Mouse (Mus musculus): Measurements from ENCODE around the gene Olfr49. TPM values are rescaled to one million over a fixed set of nuclear protein-coding genes. Genes with fewer than 3 reads are reported as not detected.

The Olfr49 gene
- not detected for total RNA-seq (2018; cell fraction: chromatin; rRNA removed)
- total RNA-seq (2018; cell fraction: cytosol; rRNA removed) = not detected
- not detected for total RNA-seq (2018; cell fraction: nucleus; rRNA removed)
- not detected in 3 replicates for polyA plus RNA-seq (2018)

- H3K27ac ChIP-seq = no peak within 1 kb of the TSS
- WGBS (ENCODE audit: missing documents) = 93% methylated on average over 1 of the region's 1 CpGs
- no peaks in the 10 kb centered on the region for H3K79me2 ChIP-seq (ENCODE audit: inconsistent target)
- H3K36me3 ChIP-seq (ENCODE audit: inconsistent target) = no peaks in the 10 kb centered on the region
- H3K4me3 ChIP-seq (ENCODE audit: inconsistent target) = no peak within 1 kb of the TSS
Observed at GRCm38 (mm10) chr14:54284839-54285238, at the start of gene Olfr49. Olfr49 (minus strand) TSS chr14:54284939.

- H3K27ac ChIP-seq = no peak overlapping the region
- H3K79me2 ChIP-seq (ENCODE audit: inconsistent target) = no peaks in the 10 kb centered on the region
- no peaks in the 10 kb centered on the region for H3K36me3 ChIP-seq (ENCODE audit: inconsistent target)
- no peak overlapping the region for H3K4me3 ChIP-seq (ENCODE audit: inconsistent target)
- 67% methylated on average over 8 of the region's 8 CpGs for WGBS (ENCODE audit: missing documents)
Observed at GRCm38 (mm10) chr14:54333452-54334189, 48.9 kb upstream of the Olfr49 start.

GRCm38 (mm10) chr14:54332176-54333074 lies 47.7 kb upstream of the Olfr49 start:
- WGBS (ENCODE audit: missing documents) = 92% methylated on average over 5 of the region's 5 CpGs
- no peaks in the 10 kb centered on the region for H3K36me3 ChIP-seq (ENCODE audit: inconsistent target)
- no peaks in the 10 kb centered on the region for H3K79me2 ChIP-seq (ENCODE audit: inconsistent target)
- H3K4me3 ChIP-seq (ENCODE audit: inconsistent target) = no peak overlapping the region
- H3K27ac ChIP-seq = no peak overlapping the region

- H3K79me2 ChIP-seq (ENCODE audit: inconsistent target) = no peaks in the 10 kb centered on the region
- no peaks in the 10 kb centered on the region for H3K36me3 ChIP-seq (ENCODE audit: inconsistent target)
- WGBS (ENCODE audit: missing documents) = 100% methylated on average over 1 of the region's 1 CpGs
- H3K4me3 ChIP-seq (ENCODE audit: inconsistent target) = no peak overlapping the region
- H3K27ac ChIP-seq = no peak overlapping the region
Observed at GRCm38 (mm10) chr14:54331178-54331577, 46.4 kb upstream of the Olfr49 start.

GRCm38 (mm10) chr14:54329201-54329600 lies 44.5 kb upstream of the Olfr49 start:
- 84% methylated on average over 9 of the region's 9 CpGs for WGBS (ENCODE audit: missing documents)
- Histone ChIP-seq H3K27ac (no peak overlapping the region), H3K79me2 (ENCODE audit: inconsistent target) (no peaks in the 10 kb centered on the region), H3K4me3 (ENCODE audit: inconsistent target) (no peak overlapping the region), H3K36me3 (ENCODE audit: inconsistent target) (no peaks in the 10 kb centered on the region)

GRCm38 (mm10) chr14:54328548-54328947 lies 43.8 kb upstream of the Olfr49 start:
- no peaks in the 10 kb centered on the region for H3K79me2 ChIP-seq (ENCODE audit: inconsistent target)
- 86% methylated on average over 2 of the region's 2 CpGs for WGBS (ENCODE audit: missing documents)
- no peaks in the 10 kb centered on the region for H3K36me3 ChIP-seq (ENCODE audit: inconsistent target)
- H3K4me3 ChIP-seq (ENCODE audit: inconsistent target) = no peak overlapping the region
- H3K27ac ChIP-seq = no peak overlapping the region

GRCm38 (mm10) chr14:54324486-54324885 lies 39.7 kb upstream of the Olfr49 start:
- Histone ChIP-seq H3K79me2 (ENCODE audit: inconsistent target) (no peaks in the 10 kb centered on the region), H3K4me3 (ENCODE audit: inconsistent target) (no peak overlapping the region), H3K27ac (no peak overlapping the region), H3K36me3 (ENCODE audit: inconsistent target) (no peaks in the 10 kb centered on the region)
- 86% methylated on average over 5 of the region's 5 CpGs for WGBS (ENCODE audit: missing documents)

GRCm38 (mm10) chr14:54321556-54322376 lies 37.0 kb upstream of the Olfr49 start:
- no peak overlapping the region for H3K4me3 ChIP-seq (ENCODE audit: inconsistent target)
- H3K36me3 ChIP-seq (ENCODE audit: inconsistent target) = no peaks in the 10 kb centered on the region
- H3K79me2 ChIP-seq (ENCODE audit: inconsistent target) = no peaks in the 10 kb centered on the region
- 92% methylated on average over 18 of the region's 18 CpGs for WGBS (ENCODE audit: missing documents)
- no peak overlapping the region for H3K27ac ChIP-seq

- WGBS (ENCODE audit: missing documents) = 79% methylated on average over 3 of the region's 3 CpGs
- H3K79me2 ChIP-seq (ENCODE audit: inconsistent target) = no peaks in the 10 kb centered on the region
- no peak overlapping the region for H3K27ac ChIP-seq
- H3K36me3 ChIP-seq (ENCODE audit: inconsistent target) = no peaks in the 10 kb centered on the region
- no peak overlapping the region for H3K4me3 ChIP-seq (ENCODE audit: inconsistent target)
Observed at GRCm38 (mm10) chr14:54311763-54312162, 27.0 kb upstream of the Olfr49 start.

- no peaks in the 10 kb centered on the region for H3K79me2 ChIP-seq (ENCODE audit: inconsistent target)
- no peak overlapping the region for H3K27ac ChIP-seq
- no peak overlapping the region for H3K4me3 ChIP-seq (ENCODE audit: inconsistent target)
- H3K36me3 ChIP-seq (ENCODE audit: inconsistent target) = no peaks in the 10 kb centered on the region
- WGBS (ENCODE audit: missing documents) = 88% methylated on average over 3 of the region's 3 CpGs
Observed at GRCm38 (mm10) chr14:54300676-54301075, 15.9 kb upstream of the Olfr49 start.

GRCm38 (mm10) chr14:54300136-54300535 lies 15.4 kb upstream of the Olfr49 start:
- WGBS (ENCODE audit: missing documents) = 81% methylated on average over 5 of the region's 5 CpGs
- Histone ChIP-seq H3K36me3 (ENCODE audit: inconsistent target) (no peaks in the 10 kb centered on the region), H3K27ac (no peak overlapping the region), H3K4me3 (ENCODE audit: inconsistent target) (no peak overlapping the region), H3K79me2 (ENCODE audit: inconsistent target) (no peaks in the 10 kb centered on the region)

- no peak overlapping the region for H3K4me3 ChIP-seq (ENCODE audit: inconsistent target)
- H3K27ac ChIP-seq = no peak overlapping the region
- 92% methylated on average over 2 of the region's 2 CpGs for WGBS (ENCODE audit: missing documents)
- no peaks in the 10 kb centered on the region for H3K79me2 ChIP-seq (ENCODE audit: inconsistent target)
- H3K36me3 ChIP-seq (ENCODE audit: inconsistent target) = no peaks in the 10 kb centered on the region
Observed at GRCm38 (mm10) chr14:54276446-54276845, 8.3 kb downstream of the Olfr49 start.

- Histone ChIP-seq H3K27ac (no peak overlapping the region), H3K79me2 (ENCODE audit: inconsistent target) (no peaks in the 10 kb centered on the region), H3K4me3 (ENCODE audit: inconsistent target) (no peak overlapping the region), H3K36me3 (ENCODE audit: inconsistent target) (peaks cover 14% of the 10 kb centered on the region)
- 85% methylated on average over 3 of the region's 3 CpGs for WGBS (ENCODE audit: missing documents)
Observed at GRCm38 (mm10) chr14:54272696-54273095, 12.0 kb downstream of the Olfr49 start.

- H3K4me3 ChIP-seq (ENCODE audit: inconsistent target) = no peak overlapping the region
- H3K36me3 ChIP-seq (ENCODE audit: inconsistent target) = peaks cover 20% of the 10 kb centered on the region
- 83% methylated on average over 3 of the region's 3 CpGs for WGBS (ENCODE audit: missing documents)
Observed at GRCm38 (mm10) chr14:54271976-54272606, 12.6 kb downstream of the Olfr49 start.

More at GRCm38 (mm10) chr14:54271976-54272606, 12.6 kb downstream of the Olfr49 start:
- Histone ChIP-seq H3K79me2 (ENCODE audit: inconsistent target) (no peaks in the 10 kb centered on the region), H3K27ac (no peak overlapping the region)
